Mouse (Mus musculus) neural tube, embryonic 11.5 days (tissue): ENCODE results near the gene Itpr1. TPM values are rescaled to one million over a fixed set of nuclear protein-coding genes. Genes with fewer than 3 reads are reported as not detected.
A peak's percentile ranks its signal among the peaks of the same experiment; 100 is the strongest.

ENCODE experiments used
- ATAC-seq: fragments of 200-750 bp; cut with Nextera tagmentation; 2 replicates; pipeline ENCODE4 v1.8.0; 2017; ENCODE audit warnings: moderate number of reproducible peaks, mild to moderate bottlenecking, moderate TSS enrichment, moderate library complexity; ENCODE audit not compliant: insufficient read depth, low FRiP score, low TSS enrichment
- DNase-seq: peaks from one replicate; pipeline ENCODE4 v3.0.0-alpha.2; 2015; ENCODE audit warnings: low spot score
- H3K27ac ChIP-seq: fragments of 300-500 bp; sonication (generic); 2 replicates; pipeline ENCODE4 v1.5.1; 2014; ENCODE audit warnings: low read depth, mild to moderate bottlenecking, low read length
- H3K27me3 ChIP-seq: fragments of 300-500 bp; sonication (generic); 2 replicates; pipeline ENCODE4 v1.6.1; 2014; ENCODE audit warnings: mild to moderate bottlenecking, low read length, mixed read lengths; ENCODE audit not compliant: control insufficient read depth, insufficient read depth
- H3K36me3 ChIP-seq: fragments of 300-500 bp; sonication (generic); 2 replicates; pipeline ENCODE4 v1.6.1; 2014; ENCODE audit warnings: mild to moderate bottlenecking, low read length, moderate library complexity, mixed read lengths; ENCODE audit not compliant: control insufficient read depth, insufficient read depth
- H3K4me1 ChIP-seq: fragments of 300-500 bp; sonication (generic); 2 replicates; pipeline ENCODE4 v1.6.1; 2014; ENCODE audit warnings: low read length, mixed read lengths; ENCODE audit not compliant: control insufficient read depth, insufficient read depth
- H3K4me2 ChIP-seq: fragments of 300-500 bp; sonication (generic); 2 replicates; pipeline ENCODE4 v1.6.1; 2014; ENCODE audit warnings: low read depth, mild to moderate bottlenecking, moderate library complexity
- H3K4me3 ChIP-seq: fragments of 300-500 bp; sonication (generic); 2 replicates; pipeline ENCODE4 v1.5.1; 2014; ENCODE audit warnings: low read depth, low read length
- H3K9ac ChIP-seq: fragments of 300-500 bp; sonication (generic); 2 replicates; pipeline ENCODE4 v1.6.1; 2014; ENCODE audit warnings: mild to moderate bottlenecking, low read length
- H3K9me3 ChIP-seq: fragments of 300-500 bp; sonication (generic); 2 replicates; pipeline ENCODE4 v1.6.1; 2016; ENCODE audit warnings: low read length; ENCODE audit not compliant: control insufficient read depth
- WGBS: fragments of 180-500 bp; shearing (Covaris S2); extraction: QIAGEN DNeasy Blood & Tissue Kit; methylation state at CpG from one replicate; pipeline ENCODE4 v1.1.7; 2014; 5-methylcytosine and 5-hydroxymethylcytosine counted together
- polyA plus RNA-seq: library from polyadenylated mRNA; unstranded; fragments of >200 nt; fragmentation: Nextera tagmentation; extraction: Ambion mirVana; gene quantifications from 2 replicates; pipeline ENCODE4 v1.2.1, GENCODE M21; 2014

The Itpr1 gene
- polyA plus RNA-seq, 1 experiment from 2014 or later, result 8.4 TPM

- H3K36me3 ChIP-seq, result no peaks in the 10 kb centered on the region
- no peak overlapping the region for H3K27ac ChIP-seq
- H3K9ac ChIP-seq, result no peak overlapping the region
- no peak overlapping the region for H3K4me2 ChIP-seq
- H3K9me3 ChIP-seq, result no peaks in the 10 kb centered on the region
- 70% methylated on average over 6 of the region's 6 CpGs for WGBS
- ATAC-seq (no peak), DNase-seq (no peak)
- no peaks in the 10 kb centered on the region for H3K4me1 ChIP-seq
- H3K27me3 ChIP-seq, result no peaks in the 10 kb centered on the region
- no peak overlapping the region for H3K4me3 ChIP-seq
Observed at GRCm38 (mm10) chr6:108337289-108337688, 124.4 kb downstream of the Itpr1 start.

DNA sequence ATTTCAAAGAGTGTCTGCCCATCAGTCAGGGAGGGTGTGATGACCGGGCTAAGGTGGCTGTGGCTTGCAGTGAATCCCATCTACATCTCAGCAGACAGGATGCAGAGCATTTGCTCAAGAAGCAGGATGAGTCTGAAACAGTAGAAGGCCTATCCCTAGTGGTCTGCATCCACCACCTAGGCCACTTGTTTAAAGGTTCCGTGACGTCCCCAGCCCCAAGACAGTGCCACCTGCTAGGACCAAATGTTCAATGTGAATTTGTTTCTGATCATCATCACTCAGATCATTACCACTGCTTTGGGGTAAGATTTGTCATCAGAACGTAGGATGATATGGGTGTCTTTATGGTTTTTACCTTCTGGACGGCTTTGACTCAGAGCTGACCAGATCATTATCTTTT lies 125.5 kb downstream of the Itpr1 start:
- Histone ChIP-seq H3K27me3 (no peaks in the 10 kb centered on the region), H3K4me3 (no peak overlapping the region), H3K9me3 (no peaks in the 10 kb centered on the region), H3K9ac (no peak overlapping the region), H3K36me3 (no peaks in the 10 kb centered on the region), H3K27ac (no peak overlapping the region), H3K4me1 (no peaks in the 10 kb centered on the region), H3K4me2 (no peak overlapping the region)
- DNase-seq (no peak), ATAC-seq (no peak)
- 93% methylated on average over 5 of the region's 5 CpGs for WGBS

DNA sequence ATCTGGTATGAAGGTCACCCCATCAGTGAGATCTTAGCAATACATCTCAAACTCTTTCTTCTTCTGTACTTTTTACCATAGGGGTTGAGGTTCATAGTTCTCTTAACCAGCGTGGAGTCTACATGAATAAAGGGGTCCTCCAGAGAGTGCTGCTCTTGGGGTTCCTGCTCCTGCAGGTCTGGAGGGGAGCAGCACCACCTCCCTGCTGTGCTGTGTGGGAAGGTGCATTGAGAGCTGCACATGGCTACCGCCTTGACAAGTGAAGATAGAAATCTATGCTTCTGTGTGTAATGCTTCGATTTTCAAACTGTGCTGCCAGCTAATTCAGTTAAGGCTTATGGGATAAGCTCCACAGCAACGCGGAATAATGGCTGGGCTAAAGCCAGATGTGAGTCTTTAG lies 130.1 kb downstream of the Itpr1 start:
- Histone ChIP-seq H3K9ac (no peak overlapping the region), H3K27ac (no peak overlapping the region), H3K27me3 (no peaks in the 10 kb centered on the region), H3K4me1 (no peaks in the 10 kb centered on the region), H3K4me2 (no peak overlapping the region), H3K9me3 (no peaks in the 10 kb centered on the region), H3K36me3 (no peaks in the 10 kb centered on the region), H3K4me3 (no peak overlapping the region)
- WGBS, result 91% methylated on average over 5 of the region's 5 CpGs
- ATAC-seq, result no peak
- DNase-seq, result no peak

- H3K9me3 ChIP-seq, result no peaks in the 10 kb centered on the region
- H3K36me3 ChIP-seq, result no peaks in the 10 kb centered on the region
- no peak overlapping the region for H3K9ac ChIP-seq
- H3K27ac ChIP-seq, result no peak overlapping the region
- no peaks in the 10 kb centered on the region for H3K4me1 ChIP-seq
- DNase-seq (no peak), ATAC-seq (no peak)
- 89% methylated on average over 4 of the region's 4 CpGs for WGBS
- no peaks in the 10 kb centered on the region for H3K27me3 ChIP-seq
- no peak overlapping the region for H3K4me3 ChIP-seq
- no peak overlapping the region for H3K4me2 ChIP-seq
Observed at GRCm38 (mm10) chr6:108343781-108344310, 130.9 kb downstream of the Itpr1 start.

GRCm38 (mm10) chr6:108350801-108351200 lies 137.9 kb downstream of the Itpr1 start:
- Histone ChIP-seq H3K4me2 (no peak overlapping the region), H3K36me3 (no peaks in the 10 kb centered on the region), H3K4me1 (no peaks in the 10 kb centered on the region), H3K9me3 (no peaks in the 10 kb centered on the region), H3K27ac (no peak overlapping the region), H3K9ac (no peak overlapping the region), H3K27me3 (no peaks in the 10 kb centered on the region), H3K4me3 (no peak overlapping the region)
- no peak for DNase-seq
- ATAC-seq, result no peak
- 95% methylated on average over 2 of the region's 2 CpGs for WGBS

- Histone ChIP-seq H3K9me3 (no peaks in the 10 kb centered on the region), H3K27ac (no peak overlapping the region), H3K4me2 (no peak overlapping the region), H3K36me3 (no peaks in the 10 kb centered on the region), H3K4me1 (no peaks in the 10 kb centered on the region), H3K4me3 (no peak overlapping the region), H3K9ac (no peak overlapping the region), H3K27me3 (no peaks in the 10 kb centered on the region)
- 83% methylated on average over 8 of the region's 8 CpGs for WGBS
- DNase-seq (no peak), ATAC-seq (no peak)
Observed at GRCm38 (mm10) chr6:108351998-108352397, 139.1 kb downstream of the Itpr1 start.

DNA sequence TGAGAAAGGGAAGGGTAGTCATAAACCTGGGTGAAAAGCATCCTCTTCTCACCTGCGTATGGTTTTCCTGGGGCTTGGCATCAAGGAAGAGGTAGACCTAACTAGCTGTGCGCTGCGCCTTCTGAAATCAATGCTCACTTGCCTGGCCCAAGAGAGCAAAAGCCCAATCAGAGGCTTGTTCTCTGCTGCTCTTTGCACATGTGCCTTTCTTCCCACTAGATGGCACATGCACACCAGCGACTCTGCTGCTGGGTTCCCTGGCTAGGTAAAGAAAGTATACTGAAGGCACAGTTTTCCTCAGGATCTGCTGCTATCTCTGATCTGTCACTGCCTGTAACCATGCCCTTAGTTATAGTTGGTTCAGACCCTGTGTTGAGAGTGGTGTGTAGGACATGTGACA lies 154.5 kb downstream of the Itpr1 start:
- H3K4me3 ChIP-seq, result no peak overlapping the region
- no peaks in the 10 kb centered on the region for H3K36me3 ChIP-seq
- no peaks in the 10 kb centered on the region for H3K9me3 ChIP-seq
- ATAC-seq, result no peak
- DNase-seq, result peak; percentile 23
- no peak overlapping the region for H3K27ac ChIP-seq
- H3K9ac ChIP-seq, result no peak overlapping the region
- H3K27me3 ChIP-seq, result no peaks in the 10 kb centered on the region
- no peaks in the 10 kb centered on the region for H3K4me1 ChIP-seq
- H3K4me2 ChIP-seq, result no peak overlapping the region
- 87% methylated on average over 4 of the region's 4 CpGs for WGBS

GRCm38 (mm10) chr6:108369031-108369430 lies 156.1 kb downstream of the Itpr1 start:
- no peaks in the 10 kb centered on the region for H3K36me3 ChIP-seq
- ATAC-seq, result no peak
- WGBS, result 96% methylated on average over 11 of the region's 11 CpGs

DNA sequence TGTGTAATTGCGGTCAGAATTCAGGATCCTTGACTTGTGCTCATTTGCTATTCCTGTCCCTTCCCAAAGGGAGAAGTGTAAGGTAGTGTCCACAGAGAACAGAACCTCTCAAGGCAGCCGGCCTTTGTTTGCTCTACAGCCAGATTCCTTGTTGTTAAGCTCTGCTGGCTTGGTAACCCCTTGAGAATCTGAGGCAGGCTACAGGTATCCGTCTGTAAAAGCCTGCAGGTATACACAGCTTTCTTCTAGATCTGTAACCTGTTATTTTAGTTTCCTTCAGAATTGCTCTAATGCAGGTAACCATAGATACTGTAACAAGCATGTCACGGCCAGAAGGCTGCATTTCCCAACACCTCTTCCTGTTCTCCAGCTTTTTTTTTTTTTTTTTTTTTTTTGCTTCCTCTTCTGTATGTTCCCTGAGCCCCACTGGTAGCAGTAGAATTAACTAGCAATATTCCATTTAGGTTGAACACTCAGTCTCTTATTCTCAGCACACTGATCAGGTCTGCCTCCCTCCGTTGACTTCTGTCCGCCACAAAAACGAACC lies 158.5 kb downstream of the Itpr1 start:
- no peak overlapping the region for H3K4me2 ChIP-seq
- no peak for DNase-seq
- no peaks in the 10 kb centered on the region for H3K27me3 ChIP-seq
- no peaks in the 10 kb centered on the region for H3K4me1 ChIP-seq
- whole genome bisulfite sequencing, result 95% methylated on average over 7 of the region's 7 CpGs
- no peak overlapping the region for H3K27ac ChIP-seq
- no peaks in the 10 kb centered on the region for H3K36me3 ChIP-seq
- H3K4me3 ChIP-seq, result no peak overlapping the region
- no peaks in the 10 kb centered on the region for H3K9me3 ChIP-seq
- no peak overlapping the region for H3K9ac ChIP-seq
- ATAC-seq, result no peak

More at GRCm38 (mm10) chr6:108369031-108369430, 156.1 kb downstream of the Itpr1 start:
- H3K9ac ChIP-seq, result no peak overlapping the region
- no peaks in the 10 kb centered on the region for H3K9me3 ChIP-seq
- no peak overlapping the region for H3K4me2 ChIP-seq
- H3K27me3 ChIP-seq, result no peaks in the 10 kb centered on the region
- no peaks in the 10 kb centered on the region for H3K4me1 ChIP-seq
- H3K4me3 ChIP-seq, result no peak overlapping the region
- no peak for DNase-seq
- no peak overlapping the region for H3K27ac ChIP-seq
